Mouse (Mus musculus) R1 (cell line): ENCODE data around the gene Bola1.
A peak's percentile ranks its signal among the peaks of the same experiment; 100 is the strongest.
"Not testable (repeated sequence)": the region's sequence is repeated elsewhere in the genome, so short reads cannot be mapped to it uniquely, and the experiment has no call there.

Experiments used
- DNase-seq: peaks from one replicate; pipeline ENCODE4 v3.0.0-alpha.2; 2018; ENCODE audit warnings: low read depth, low spot score

Gene Bola1

DNA sequence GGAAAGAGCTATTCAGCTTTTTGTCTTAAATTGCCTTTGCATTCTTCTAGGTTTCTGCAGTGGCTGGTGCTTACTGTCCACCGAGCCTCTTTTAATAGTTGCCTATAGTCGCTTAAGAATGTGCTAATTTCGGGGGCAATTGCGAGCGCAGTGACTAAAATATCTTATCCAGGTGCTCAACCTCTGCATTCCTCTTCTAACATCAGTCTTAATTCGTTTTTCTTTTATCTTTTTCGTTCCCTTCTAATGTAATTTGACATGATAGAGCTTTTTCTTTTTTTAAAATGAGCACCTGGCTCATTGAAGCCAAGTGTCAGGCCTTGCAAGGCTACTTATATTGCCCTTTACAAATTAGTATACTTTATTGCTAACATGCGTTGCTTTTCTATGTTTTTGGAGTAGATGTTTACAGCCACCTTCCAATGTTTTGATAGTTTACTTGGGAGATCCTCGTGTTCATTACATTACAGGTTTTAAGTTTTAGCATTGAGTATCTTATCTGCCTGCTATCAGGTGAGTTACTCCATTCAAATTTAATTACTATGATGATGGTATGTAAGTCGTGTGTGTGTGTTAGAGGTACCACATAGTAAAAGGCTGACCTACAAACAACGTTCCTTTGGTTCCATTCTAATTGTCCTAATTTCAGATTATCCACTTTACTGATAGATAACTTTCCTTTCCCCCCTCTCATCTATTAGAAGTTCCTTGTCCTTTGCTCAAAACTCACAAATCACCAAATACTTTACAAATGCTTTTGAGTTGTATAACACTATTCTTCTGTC is 28.0 kb upstream of the Bola1 start:
- peak; percentile 62 for DNase-seq

DNA sequence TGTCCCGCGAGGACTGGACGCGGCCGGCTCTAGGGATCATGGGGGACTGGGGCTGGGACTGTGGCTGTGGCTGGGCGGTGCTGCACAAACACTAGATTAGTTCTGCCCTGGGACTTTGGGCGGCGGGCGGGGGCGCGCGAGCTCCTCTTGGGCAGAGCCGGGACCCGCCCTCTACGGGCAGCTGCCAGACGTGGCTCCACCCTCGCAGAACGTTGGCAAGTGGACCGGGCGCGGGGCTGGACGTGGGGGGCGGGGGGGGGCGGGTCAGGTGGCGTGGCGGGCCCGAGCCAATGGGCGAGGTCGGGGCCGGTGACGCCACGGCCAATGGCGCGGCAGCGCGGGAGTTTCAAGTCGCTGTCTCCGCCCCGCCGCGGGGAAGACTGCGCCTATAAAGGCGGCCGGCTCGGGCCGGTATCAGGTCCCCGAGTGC is 26.9 kb upstream of the Bola1 start, which contains the start of gene Hist2h3c1:
Gene Hist2h3c1 (plus strand): TSS at position 259 of the 430 bp plus-strand sequence.
- DNase-seq, result not testable (repeated sequence)

DNA sequence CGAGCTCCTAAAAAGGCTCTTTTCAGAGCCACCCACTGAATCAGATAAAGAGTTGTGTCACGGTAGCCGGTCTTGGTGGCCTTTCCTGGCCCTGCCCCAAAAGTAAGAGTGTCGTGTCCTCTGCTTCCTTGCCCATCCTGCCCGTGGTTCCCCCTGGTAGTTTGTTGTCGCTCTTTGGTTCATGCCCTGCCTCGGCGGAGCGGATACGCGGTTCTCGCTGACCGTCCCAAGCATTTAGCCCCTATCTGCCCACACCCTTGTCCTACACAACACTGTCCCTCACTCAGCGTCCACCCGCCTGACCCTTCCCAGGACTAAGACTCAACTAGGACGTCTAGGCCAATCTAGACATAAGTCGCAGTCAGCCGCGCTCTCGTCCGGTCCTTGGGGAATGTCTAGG is 26.5 kb upstream of the Bola1 start:
- DNase-seq, result not testable (repeated sequence)

DNA sequence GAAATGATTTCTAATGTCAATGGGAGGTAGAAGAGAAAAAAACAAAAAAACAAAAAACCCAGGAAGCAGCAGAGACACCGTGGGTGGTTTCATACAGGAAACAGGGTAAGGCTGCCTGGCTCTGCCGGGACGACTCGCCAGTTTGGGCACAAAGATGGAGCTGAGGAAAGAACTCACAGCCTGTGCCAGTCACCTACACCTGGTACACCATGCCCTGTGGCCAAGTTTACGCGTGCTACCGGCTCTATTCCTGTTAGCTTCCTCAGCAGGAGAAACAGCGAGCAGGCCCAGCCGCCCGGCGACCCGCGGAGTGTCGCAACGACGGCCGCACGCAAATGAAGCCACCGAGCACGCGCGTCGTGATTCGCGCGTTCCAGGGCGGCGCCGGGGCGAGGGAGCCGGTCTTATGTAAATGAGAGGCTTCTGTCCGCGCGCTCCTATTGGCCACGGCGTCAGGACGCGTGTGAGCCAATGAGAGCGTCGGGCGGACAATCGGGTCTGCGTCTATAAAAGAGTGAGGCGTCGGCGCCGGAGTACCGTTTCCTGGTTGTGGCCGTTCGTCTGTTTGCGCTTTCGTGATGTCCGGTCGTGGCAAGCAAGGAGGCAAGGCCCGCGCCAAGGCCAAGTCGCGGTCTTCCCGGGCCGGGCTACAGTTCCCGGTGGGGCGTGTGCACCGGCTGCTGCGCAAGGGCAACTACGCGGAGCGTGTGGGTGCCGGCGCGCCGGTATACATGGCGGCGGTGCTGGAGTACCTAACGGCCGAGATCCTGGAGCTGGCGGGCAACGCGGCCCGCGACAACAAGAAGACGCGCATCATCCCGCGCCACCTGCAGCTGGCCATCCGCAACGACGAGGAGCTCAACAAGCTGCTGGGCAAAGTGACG is 25.7 kb upstream of the Bola1 start, which contains the start of gene Hist2h2aa1:
Gene Hist2h2aa1 (plus strand): TSS at position 495 of the 884 bp plus-strand sequence.
- DNase-seq, result peak; percentile 73

DNA sequence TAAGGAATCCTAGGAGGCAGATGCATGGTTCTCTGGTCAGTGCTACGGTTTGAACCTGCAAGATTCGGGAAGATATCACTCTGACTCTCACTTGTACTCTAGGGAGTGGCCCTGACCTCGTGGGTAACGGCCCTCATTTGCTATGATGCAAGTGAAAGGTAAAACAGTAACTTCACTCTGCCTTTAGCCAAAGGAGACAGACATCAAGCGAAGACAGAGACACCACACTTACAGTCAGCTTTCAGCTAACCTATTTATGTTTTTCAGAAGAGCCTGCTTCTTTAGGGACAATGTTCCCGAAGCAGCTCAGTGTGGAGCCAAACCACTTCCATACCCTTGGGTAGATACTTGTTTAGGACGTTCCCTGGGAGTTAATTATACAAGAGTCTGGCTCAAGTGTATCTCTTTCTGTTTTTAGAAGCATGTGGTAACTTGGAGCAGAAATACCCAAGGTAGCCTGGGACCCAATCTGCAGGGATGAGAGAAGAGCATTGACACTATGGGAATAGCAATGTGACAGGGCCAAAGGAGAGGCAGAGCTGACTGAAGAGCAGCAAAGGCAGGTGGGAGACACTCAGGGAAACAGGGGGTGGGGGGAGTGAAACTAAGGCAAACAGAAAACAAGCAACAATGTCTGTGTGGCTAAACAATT is 24.5 kb upstream of the Bola1 start:
- DNase-seq, result no peak

DNA sequence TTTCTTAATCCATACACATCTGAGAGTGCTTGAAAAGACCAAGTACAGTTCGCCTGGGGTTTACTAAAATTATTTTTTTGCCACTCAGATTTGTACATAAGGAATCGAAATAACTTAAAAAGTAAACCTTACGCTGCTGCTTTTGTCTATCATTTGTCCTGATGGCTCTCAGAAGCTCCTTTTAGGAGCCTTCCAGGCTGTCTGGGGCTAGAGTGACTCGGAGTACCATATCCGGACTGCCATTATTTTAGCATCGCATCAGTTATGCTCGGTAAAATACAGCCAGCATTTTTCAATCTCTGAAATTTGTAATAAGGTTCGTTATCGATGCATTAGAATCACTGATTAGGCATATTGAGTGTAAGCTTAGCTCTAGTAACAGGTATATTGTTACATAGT is 21.3 kb upstream of the Bola1 start:
- DNase-seq, result no peak

DNA sequence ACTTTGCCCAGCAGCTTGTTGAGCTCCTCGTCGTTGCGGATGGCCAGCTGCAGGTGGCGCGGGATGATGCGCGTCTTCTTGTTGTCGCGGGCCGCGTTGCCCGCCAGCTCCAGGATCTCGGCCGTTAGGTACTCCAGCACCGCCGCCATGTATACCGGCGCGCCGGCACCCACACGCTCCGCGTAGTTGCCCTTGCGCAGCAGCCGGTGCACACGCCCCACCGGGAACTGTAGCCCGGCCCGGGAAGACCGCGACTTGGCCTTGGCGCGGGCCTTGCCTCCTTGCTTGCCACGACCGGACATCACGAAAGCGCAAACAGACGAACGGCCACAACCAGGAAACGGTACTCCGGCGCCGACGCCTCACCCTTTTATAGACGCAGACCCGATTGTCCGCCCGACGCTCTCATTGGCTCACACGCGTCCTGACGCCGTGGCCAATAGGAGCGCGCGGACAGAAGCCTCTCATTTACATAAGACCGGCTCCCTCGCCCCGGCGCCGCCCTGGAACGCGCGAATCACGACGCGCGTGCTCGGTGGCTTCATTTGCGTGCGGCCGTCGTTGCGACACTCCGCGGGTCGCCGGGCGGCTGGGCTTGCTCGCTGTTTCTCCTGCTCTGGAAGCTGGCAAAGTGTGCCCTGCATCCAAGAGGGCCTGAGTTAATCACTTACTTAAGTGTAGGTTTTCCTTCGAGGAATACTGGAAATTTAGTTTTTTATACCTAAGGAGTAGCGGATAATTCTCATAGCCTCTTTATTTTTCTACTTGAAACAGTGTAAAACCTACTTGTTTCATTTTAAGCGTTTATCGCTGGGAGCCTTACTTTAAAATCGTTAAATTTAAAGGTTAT is 20.7 kb upstream of the Bola1 start, which contains the start of gene Hist2h2aa2:
Gene Hist2h2aa2 (minus strand): TSS at position 328 of the 850 bp plus-strand sequence.
- peak; percentile 50 for DNase-seq

DNA sequence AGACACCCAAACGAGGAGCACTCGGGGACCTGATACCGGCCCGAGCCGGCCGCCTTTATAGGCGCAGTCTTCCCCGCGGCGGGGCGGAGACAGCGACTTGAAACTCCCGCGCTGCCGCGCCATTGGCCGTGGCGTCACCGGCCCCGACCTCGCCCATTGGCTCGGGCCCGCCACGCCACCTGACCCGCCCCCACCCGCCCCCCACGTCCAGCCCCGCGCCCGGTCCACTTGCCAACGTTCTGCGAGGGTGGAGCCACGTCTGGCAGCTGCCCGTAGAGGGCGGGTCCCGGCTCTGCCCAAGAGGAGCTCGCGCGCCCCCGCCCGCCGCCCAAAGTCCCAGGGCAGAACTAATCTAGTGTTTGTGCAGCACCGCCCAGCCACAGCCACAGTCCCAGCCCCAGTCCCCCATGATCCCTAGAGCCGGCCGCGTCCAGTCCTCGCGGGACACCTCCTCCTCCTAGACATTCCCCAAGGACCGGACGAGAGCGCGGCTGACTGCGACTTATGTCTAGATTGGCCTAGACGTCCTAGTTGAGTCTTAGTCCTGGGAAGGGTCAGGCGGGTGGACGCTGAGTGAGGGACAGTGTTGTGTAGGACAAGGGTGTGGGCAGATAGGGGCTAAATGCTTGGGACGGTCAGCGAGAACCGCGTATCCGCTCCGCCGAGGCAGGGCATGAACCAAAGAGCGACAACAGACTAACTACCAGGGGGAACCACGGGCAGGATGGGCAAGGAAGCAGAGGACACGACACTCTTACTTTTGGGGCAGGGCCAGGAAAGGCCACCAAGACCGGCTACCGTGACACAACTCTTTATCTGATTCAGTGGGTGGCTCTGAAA is 19.7 kb upstream of the Bola1 start, which contains the start of gene Hist2h3c2:
Gene Hist2h3c2 (minus strand): TSS at position 174 of the 840 bp plus-strand sequence.
- not testable (repeated sequence) for DNase-seq

DNA sequence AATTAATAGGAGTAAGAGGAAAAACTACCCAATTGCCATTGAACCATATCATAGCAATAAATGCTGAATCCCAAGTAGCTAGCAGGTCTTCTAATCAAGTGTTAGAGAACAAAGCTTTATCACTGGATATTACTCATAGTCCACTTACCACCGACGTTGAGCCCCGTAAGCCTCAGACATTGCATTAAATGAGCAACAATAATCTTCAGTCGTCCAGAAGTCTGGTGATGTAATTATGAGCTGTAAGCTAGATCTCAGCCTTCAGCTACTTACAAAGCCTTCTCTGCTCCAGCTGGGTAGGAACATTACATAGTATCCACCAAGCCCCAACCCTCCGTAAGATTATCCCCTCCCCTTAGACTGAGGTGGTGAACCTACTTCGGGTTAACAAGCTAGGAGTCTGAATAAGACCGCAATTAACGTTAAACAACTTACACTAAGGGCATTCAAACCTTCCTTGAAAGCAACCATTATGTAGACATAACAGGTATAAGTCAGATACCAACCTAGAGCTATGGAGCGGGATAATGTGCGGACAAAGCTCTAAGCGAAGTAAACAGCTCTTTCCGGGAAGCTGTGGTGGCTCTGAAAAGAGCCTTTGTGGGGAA is 18.5 kb upstream of the Bola1 start:
- peak; percentile 70 for DNase-seq

DNA sequence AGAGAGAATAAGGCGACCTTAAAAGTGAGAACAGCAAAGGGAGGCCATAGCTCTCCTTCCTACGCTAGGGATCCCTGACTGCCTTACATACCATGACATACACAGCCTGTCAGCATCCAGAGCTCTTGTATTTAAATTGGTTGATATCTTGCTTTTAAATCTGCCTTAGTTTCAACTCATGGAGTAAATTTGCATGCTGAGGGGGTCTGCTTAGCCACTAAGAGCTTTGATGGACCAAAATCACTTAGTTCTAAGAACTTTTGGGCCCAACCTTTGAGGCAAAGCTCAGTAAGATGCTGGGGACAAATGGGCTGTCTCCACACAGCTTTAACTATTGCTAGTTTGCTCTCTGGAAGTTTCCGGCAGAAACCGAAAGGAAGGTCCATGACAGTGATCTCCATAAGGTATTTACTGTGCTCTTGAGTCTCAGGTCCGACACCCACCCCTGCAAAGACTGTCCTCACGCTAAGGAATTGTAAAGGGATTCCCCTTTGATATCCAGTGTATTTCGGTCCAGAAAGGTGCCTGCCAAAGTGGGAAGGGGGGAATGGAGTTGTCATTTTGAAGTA is 17.9 kb upstream of the Bola1 start:
- peak; percentile 45 for DNase-seq

DNA sequence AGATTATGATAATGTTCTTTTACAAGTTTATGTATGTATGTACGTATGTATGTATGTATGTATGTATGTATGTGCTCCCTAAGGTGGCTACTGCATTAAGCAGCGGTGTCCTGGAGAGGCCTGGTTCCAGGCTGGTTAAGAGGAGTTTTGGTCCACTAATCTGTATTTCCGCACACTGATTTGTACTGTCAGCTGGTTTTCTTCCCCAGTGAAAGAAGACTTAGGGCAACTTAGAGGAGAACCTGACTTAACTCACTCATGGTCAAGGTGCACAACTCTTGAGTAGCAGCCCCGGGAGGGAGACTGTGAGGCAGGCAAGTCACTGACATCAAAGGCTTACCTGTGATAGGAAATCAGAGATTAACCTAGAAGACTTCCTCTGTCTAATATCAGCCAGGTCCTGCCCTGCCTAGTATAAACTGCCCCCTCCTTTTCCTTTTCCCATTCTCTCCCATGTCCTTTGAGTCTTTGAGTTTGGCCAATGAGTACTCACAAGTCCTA is 17.4 kb upstream of the Bola1 start:
- DNase-seq, result no peak

DNA sequence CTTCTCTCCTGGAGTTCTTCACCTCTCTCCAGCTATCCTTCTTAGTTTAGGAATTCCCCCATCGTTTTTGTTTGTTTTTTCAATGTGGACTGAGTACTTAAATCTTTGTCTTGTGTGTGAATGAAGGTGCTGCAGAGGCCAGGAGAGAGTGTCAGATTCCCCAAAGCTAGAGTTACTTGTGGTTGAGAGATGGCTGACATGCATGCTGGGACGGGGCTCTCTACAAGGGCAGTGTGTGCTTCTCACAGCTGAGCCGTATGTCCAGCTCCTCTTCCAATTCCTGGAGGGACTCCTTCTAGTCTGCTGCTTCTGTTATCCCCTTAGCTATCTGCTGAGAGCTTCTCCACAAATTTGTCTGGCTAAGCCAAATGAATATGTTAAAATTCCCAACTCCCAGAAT is 16.3 kb upstream of the Bola1 start:
- no peak for DNase-seq

DNA sequence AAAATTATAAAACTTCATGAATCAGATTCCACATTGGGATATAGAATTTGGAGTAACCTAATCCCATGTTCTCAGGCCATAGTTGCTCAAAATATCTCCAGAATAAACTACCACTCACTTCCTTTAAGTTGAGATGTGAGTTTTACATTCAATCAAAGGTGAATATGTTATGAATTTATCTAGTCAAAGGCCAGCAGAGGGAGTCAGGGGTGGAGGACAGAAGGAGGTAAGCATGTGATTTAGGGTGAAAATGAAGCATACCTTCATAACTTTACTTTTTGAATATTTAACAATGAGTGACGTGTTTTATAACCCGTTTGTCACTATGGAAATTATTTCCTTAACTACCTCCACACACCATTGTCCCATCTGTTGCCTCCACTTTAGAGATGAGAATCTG is 15.4 kb upstream of the Bola1 start:
- DNase-seq, result no peak

DNA sequence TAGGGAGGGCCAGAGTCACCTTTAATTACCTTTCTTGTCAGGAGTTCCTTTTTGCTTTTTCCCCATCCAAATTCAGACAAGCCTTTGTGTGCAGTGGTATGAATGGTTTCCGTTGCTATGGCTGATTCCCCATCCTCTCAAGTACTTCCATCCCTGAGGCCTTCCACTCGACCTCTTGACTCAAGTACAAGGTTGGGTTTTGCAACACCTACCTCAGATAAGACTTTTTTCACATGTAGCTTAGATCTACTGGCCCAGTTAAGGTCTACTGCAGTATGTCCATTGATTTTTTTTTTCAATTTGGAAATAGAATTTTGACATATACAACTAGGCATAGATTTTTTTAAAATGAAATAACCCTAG is 12.2 kb upstream of the Bola1 start:
- DNase-seq, result no peak

DNA sequence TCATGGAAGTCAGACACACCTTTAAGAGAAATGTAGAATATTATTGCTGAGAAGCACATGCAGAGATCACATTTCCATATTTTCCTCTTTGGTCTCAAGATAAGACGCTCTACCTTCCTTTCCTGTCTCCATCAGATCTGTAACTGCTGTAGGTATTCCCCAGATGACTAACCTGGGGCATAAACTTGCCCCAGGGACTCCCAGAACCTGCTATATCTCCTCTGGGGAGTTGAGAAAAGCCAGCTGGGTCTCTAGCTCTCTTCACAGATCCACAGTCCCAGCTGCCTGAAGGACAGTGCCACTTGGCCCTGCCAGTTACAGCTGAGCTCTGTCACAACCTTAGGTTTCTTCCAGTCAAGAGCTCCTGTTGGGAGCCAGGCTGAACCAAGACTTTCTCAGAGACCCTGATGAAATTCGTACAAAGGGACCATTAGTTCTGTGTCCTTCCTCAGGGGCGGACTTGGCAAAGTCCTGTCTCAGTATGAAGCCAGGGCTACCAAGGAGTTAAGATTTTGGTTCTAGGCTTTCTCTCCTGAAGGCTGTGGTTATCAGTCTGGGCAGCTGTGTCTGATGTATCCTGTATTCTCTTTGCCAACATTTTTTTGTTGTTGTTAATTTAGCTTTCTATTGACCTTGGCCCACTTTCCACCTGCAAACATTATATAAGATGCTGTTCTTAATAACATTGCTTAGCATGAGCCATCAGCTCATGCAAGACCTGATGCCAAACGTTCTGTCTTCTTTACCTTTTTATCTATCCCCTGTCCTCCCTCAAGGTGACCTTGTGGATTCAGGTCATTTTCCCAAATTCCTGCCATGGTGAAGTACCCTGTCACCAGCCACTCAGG is 11.6 kb upstream of the Bola1 start:
- no peak for DNase-seq

DNA sequence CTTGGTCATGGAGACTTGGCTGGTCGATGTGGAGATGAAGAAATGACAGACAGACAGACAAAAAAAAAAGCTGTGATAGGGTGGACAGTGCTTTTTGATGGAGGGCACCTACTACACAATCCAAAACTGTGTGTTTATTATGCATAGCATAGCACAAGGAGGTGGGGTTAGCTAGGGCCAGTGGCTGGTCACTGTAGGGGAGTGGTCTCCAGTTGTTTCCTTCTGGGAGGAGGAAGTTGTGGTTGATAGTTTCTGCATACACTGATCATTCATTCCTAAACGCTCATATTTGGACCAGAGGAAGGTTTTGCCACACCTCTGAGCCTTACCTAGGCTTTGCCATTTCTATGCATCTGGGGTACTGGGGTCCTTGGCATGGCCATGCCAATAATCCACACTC is 10.9 kb upstream of the Bola1 start:
- DNase-seq, result no peak

DNA sequence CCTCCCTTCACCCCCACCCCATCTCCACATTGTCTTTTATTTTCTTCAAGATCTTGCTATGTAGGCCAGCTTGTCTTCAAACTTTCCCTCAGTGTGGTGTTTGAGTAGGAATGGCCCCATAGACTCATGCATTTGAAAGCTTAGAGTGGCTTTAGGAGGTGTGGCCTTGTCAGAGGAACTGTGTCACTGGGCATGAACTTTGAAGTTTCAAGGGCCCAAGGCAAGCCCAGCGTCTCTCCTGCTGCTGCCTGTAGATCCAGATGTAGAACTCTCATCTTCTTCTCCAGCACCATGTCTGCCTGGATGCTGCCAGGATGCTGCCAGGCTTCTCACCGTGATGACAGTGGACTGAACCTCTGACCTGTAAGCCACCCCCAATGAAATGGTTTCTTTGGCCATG is 9.3 kb upstream of the Bola1 start:
- no peak for DNase-seq
